Mouse (Mus musculus) lung, embryonic 14.5 days (tissue): Measurements from ENCODE around the gene Rapgef2. TPM values are rescaled to one million over a fixed set of nuclear protein-coding genes. Genes with fewer than 3 reads are reported as not detected.

Experiments
- ATAC-seq: fragments of 200-750 bp; cut with Nextera tagmentation; 2 replicates; pipeline ENCODE4 v1.8.0; 2017; ENCODE audit warnings: mild to moderate bottlenecking, moderate TSS enrichment, moderate library complexity; ENCODE audit not compliant: insufficient read depth
- DNase-seq: peaks from one replicate; pipeline ENCODE4 v3.0.0-alpha.2; 2015
- H3K27ac ChIP-seq: fragments of 300-500 bp; sonication (generic); 2 replicates; pipeline ENCODE4 v1.5.1; 2014; ENCODE audit warnings: low read depth, mild to moderate bottlenecking, moderate library complexity
- H3K27me3 ChIP-seq: fragments of 300-500 bp; sonication (generic); 2 replicates; pipeline ENCODE4 v1.6.1; 2014; ENCODE audit warnings: low read length, control low read depth; ENCODE audit not compliant: insufficient read depth
- H3K36me3 ChIP-seq: fragments of 300-500 bp; sonication (generic); 2 replicates; pipeline ENCODE4 v1.6.1; 2014; ENCODE audit warnings: control low read depth; ENCODE audit not compliant: insufficient read depth
- H3K4me1 ChIP-seq: fragments of 300-500 bp; sonication (generic); 2 replicates; pipeline ENCODE4 v1.6.1; 2014; ENCODE audit warnings: antibody characterized with exemption, control low read depth; ENCODE audit not compliant: insufficient read depth
- H3K4me2 ChIP-seq: fragments of 300-500 bp; sonication (generic); 2 replicates; pipeline ENCODE4 v1.6.1; 2014; ENCODE audit warnings: mild to moderate bottlenecking
- H3K4me3 ChIP-seq: fragments of 300-500 bp; sonication (generic); 2 replicates; pipeline ENCODE4 v1.5.1; 2014; ENCODE audit warnings: low read depth, low read length
- H3K9ac ChIP-seq: fragments of 300-500 bp; sonication (generic); 2 replicates; pipeline ENCODE4 v1.6.1; 2014
- H3K9me3 ChIP-seq: fragments of 300-500 bp; sonication (generic); 2 replicates; pipeline ENCODE4 v1.6.1; 2016; ENCODE audit warnings: low read depth, low read length, control low read depth
- CTCF ChIP-seq: IDR thresholded peaks from 2 replicates; pipeline ENCODE4 v1.5.1; 2016; ENCODE audit warnings: antibody characterized with exemption, low read depth
- WGBS: fragments of 180-500 bp; shearing (Covaris S2); extraction: QIAGEN DNeasy Blood & Tissue Kit; methylation state at CpG from one replicate; pipeline ENCODE4 v1.1.7; 2014; 5-methylcytosine and 5-hydroxymethylcytosine counted together
- polyA plus RNA-seq: library from polyadenylated mRNA; unstranded; fragments of >200 nt; fragmentation: Nextera tagmentation; extraction: Ambion mirVana; gene quantifications from 2 replicates; pipeline ENCODE4 v1.2.1, GENCODE M21; 2014

Rapgef2 gene
- polyA plus RNA-seq, 1 experiment from 2014 or later: 10.1 TPM

GRCm38 (mm10) chr3:79244347-79244746 is 42.0 kb downstream of the Rapgef2 start:
- Histone ChIP-seq H3K36me3 (no peaks in the 10 kb centered on the region), H3K27ac (no peak overlapping the region), H3K4me1 (peaks cover 5% of the 10 kb centered on the region), H3K4me3 (no peak overlapping the region), H3K27me3 (no peaks in the 10 kb centered on the region), H3K9ac (no peak overlapping the region), H3K9me3 (no peaks in the 10 kb centered on the region), H3K4me2 (no peak overlapping the region)
- DNase-seq: no peak
- TF ChIP-seq CTCF: no peak
- no peak for ATAC-seq
- 79% methylated on average over 9 of the region's 9 CpGs for WGBS

GRCm38 (mm10) chr3:79242922-79243705 is 43.2 kb downstream of the Rapgef2 start:
- no peak overlapping the region for H3K4me2 ChIP-seq
- H3K27me3 ChIP-seq: no peaks in the 10 kb centered on the region
- H3K27ac ChIP-seq: no peak overlapping the region
- WGBS: 51% methylated on average over 12 of the region's 12 CpGs
- DNase-seq (no peak), ATAC-seq (no peak)
- TF ChIP-seq CTCF: no peak
- H3K36me3 ChIP-seq: no peaks in the 10 kb centered on the region
- no peak overlapping the region for H3K9ac ChIP-seq
- peaks cover 15% of the 10 kb centered on the region for H3K4me1 ChIP-seq
- no peaks in the 10 kb centered on the region for H3K9me3 ChIP-seq
- H3K4me3 ChIP-seq: no peak overlapping the region

DNA sequence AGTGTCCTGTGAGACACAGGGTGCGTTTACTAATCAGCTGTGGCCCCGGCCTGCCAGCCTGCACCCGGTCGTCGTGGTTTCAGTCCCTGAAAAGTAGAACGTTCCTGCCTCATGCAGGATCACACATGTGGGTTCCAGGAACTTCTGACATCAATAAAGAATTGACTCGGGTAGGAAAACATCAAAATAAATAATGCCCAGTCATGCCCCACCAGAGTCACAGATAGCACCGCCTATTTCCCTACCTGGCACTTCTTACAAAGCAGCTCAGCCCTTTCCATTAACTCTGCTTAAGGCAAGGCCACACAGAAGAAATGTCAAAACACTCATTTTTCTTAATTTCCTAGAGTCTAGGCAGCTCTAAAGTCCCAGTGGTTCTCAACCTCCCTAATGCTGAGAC is 44.0 kb downstream of the Rapgef2 start:
- Histone ChIP-seq H3K9ac (no peak overlapping the region), H3K4me3 (no peak overlapping the region), H3K9me3 (no peaks in the 10 kb centered on the region), H3K36me3 (no peaks in the 10 kb centered on the region), H3K27me3 (no peaks in the 10 kb centered on the region), H3K4me2 (no peak overlapping the region), H3K27ac (no peak overlapping the region), H3K4me1 (peaks cover 10% of the 10 kb centered on the region; the same call in 1 of the 2 replicates)
- no peak for TF ChIP-seq CTCF
- 38% methylated on average over 8 of the region's 8 CpGs for WGBS
- ATAC-seq (no peak), DNase-seq (no peak)

- no peak for DNase-seq
- 82% methylated on average over 6 of the region's 6 CpGs for WGBS
- Histone ChIP-seq H3K4me3 (no peak overlapping the region), H3K9me3 (no peaks in the 10 kb centered on the region), H3K27me3 (no peaks in the 10 kb centered on the region), H3K36me3 (no peaks in the 10 kb centered on the region), H3K4me2 (no peak overlapping the region), H3K4me1 (peaks cover 11% of the 10 kb centered on the region; the same call in 1 of the 2 replicates), H3K9ac (no peak overlapping the region), H3K27ac (no peak overlapping the region)
- TF ChIP-seq CTCF: no peak
- ATAC-seq: no peak
Measured at GRCm38 (mm10) chr3:79239066-79239462, 47.3 kb downstream of the Rapgef2 start.

GRCm38 (mm10) chr3:79238456-79239065 is 47.8 kb downstream of the Rapgef2 start:
- peaks cover 14% of the 10 kb centered on the region; the same call in 1 of the 2 replicates for H3K4me1 ChIP-seq
- H3K4me3 ChIP-seq: no peak overlapping the region
- DNase-seq (no peak), ATAC-seq (no peak)
- 44% methylated on average over 4 of the region's 4 CpGs for WGBS
- no peaks in the 10 kb centered on the region for H3K27me3 ChIP-seq
- H3K9me3 ChIP-seq: no peaks in the 10 kb centered on the region
- H3K27ac ChIP-seq: no peak overlapping the region
- H3K36me3 ChIP-seq: no peaks in the 10 kb centered on the region
- no peak overlapping the region for H3K4me2 ChIP-seq
- TF ChIP-seq CTCF: no peak
- H3K9ac ChIP-seq: no peak overlapping the region

DNA sequence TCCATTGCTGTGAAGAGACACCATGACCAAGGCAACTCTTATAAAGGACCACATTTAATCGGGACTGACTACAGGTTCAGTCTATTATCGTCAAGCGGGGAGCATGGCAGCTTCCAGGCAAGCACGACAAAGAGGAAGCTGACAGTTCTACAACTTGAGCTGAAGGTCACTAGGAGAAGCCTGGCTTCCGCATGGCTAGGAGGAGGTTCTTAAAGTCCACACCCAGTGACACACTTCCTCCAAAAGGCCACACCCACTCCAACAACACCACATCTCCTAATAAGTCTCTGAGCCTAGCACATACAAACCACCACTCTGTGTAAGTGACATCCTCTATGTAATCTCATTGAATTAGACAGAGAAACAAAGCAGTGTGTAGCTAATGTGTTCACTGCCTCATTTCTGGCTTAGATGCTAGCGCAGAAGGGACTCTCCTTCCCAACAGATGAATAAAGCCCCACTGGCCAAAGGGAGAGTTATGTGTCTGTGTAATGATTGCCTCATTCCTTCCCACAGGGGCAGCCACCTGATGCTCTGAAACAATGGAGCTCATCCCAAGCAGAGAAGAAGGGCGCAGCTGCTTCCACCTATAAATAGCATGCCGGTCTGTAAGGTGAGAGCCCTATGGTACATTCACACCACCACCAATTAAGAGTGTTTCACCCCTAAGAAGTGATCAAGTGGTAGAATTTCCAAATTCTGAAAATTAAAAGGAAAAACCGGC is 48.5 kb downstream of the Rapgef2 start:
- no peak for TF ChIP-seq CTCF
- Histone ChIP-seq H3K36me3 (no peaks in the 10 kb centered on the region), H3K9ac (no peak overlapping the region), H3K9me3 (no peaks in the 10 kb centered on the region), H3K4me3 (no peak overlapping the region), H3K4me2 (no peak overlapping the region), H3K27ac (no peak overlapping the region), H3K4me1 (peaks cover 14% of the 10 kb centered on the region; the same call in 1 of the 2 replicates), H3K27me3 (no peaks in the 10 kb centered on the region)
- 84% methylated on average over 9 of the region's 9 CpGs for WGBS
- ATAC-seq: no peak
- no peak for DNase-seq

GRCm38 (mm10) chr3:79234485-79234884 is 51.8 kb downstream of the Rapgef2 start:
- TF ChIP-seq CTCF: no peak
- Histone ChIP-seq H3K4me3 (no peak overlapping the region), H3K27me3 (no peaks in the 10 kb centered on the region), H3K9ac (no peak overlapping the region), H3K9me3 (no peaks in the 10 kb centered on the region), H3K4me1 (peaks cover 14% of the 10 kb centered on the region; the same call in 1 of the 2 replicates), H3K27ac (no peak overlapping the region), H3K4me2 (no peak overlapping the region; the same call in 1 of the 2 replicates), H3K36me3 (no peaks in the 10 kb centered on the region)
- DNase-seq (no peak), ATAC-seq (no peak)
- 39% methylated on average over 3 of the region's 3 CpGs for WGBS
